Mouse (Mus musculus) thymus, adult 2 months (tissue): ENCODE measurements around the gene Slc12a3.

Experiments
- CTCF ChIP-seq: fragments of 200-500 bp; IDR thresholded peaks from 2 replicates; pipeline ENCODE4 v1.5.1; 2012; ENCODE audit warnings: mild to moderate bottlenecking, control low read depth, low read length, moderate library complexity, borderline replicate concordance; ENCODE audit not compliant: control insufficient read depth, poor library complexity, insufficient read depth; ENCODE audit errors: extremely low read depth
- POLR2A ChIP-seq: fragments of 200-500 bp; IDR thresholded peaks from 2 replicates; pipeline ENCODE4 v1.6.1; 2012; ENCODE audit warnings: mild to moderate bottlenecking, low read length, control low read depth, moderate library complexity; ENCODE audit not compliant: control insufficient read depth, poor library complexity, insufficient read depth; ENCODE audit errors: extremely low read depth

DNA sequence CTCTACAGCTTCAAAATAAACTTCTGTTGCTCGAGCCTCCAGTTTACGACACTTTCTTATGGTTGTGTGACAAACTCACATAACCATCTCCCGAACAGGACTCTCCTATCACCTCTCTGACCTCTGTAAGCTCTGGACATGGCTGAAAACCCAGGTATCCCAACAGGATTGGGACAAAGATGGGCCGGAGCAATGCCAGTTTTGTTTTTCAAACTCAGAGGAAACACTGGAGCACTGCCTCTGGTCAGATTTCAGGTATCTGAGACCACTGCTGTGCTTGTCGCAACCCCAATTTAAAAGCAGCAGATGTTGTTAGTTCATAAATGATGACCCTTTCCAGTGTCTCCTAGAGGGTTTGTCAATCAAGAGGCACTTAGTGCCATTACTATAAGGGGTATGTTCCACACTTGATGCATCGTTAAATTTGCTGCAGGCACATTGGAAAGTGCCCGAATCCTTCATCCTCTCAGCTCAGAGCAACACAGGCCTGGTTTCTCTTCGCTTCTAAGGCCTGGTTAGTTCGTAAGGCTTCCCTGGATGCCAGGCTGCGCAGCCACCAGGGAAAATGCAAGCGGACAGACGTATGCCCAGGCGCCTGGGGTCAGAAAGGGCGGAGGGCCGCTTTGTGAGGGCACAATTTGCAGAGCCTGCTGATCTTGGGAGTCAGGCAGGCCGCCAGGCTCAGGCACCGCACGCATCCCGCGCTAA is 56.7 kb downstream of the Slc12a3 start:
- TF ChIP-seq POLR2A, result no peak
- no peak for TF ChIP-seq CTCF
